27 mouse cellular contexts compared by ENCODE assay signal in genomic region chr1:175582799-175583198, GRCm38 (mm10). TPM values are rescaled to one million over a fixed set of nuclear protein-coding genes. Genes with fewer than 3 reads are reported as not detected.
"Had no signal": no experiment of that assay in that cellular context is flagged by ENCODE, and none has a peak within 500 bp of the region (broad histone marks: within the 10 kb centered on the region; RNA-seq: fewer than 3 reads in every experiment).

No protein-coding gene starts in this region.

- DNase-seq: kidney, adult 18-20 months; kidney, adult 9 months; kidney, postnatal 14 days; kidney, postnatal 4 days; layer of hippocampus, adult 9-11 months; liver; lung, adult 18-20 months; lung, postnatal 10 days; lung, postnatal 36 days; midbrain, embryonic 14.5 days; right cerebral cortex, adult 18-20 months; right cerebral cortex, postnatal 14 days; right cerebral cortex, postnatal 4 days; thymus, postnatal 25 days had no signal

- H3K4me2 ChIP-seq: limb, embryonic 13.5 days; liver, embryonic 12.5 days; liver, embryonic 15.5 days; lung, embryonic 15.5 days; neural tube, embryonic 12.5 days; neural tube, embryonic 15.5 days had no signal

- H3K4me3 ChIP-seq: limb, embryonic 10.5 days; limb, embryonic 13.5 days; liver, embryonic 12.5 days; liver, embryonic 15.5 days; lung, embryonic 15.5 days; megakaryocyte, embryonic 14.5 days; midbrain, embryonic 10.5 days; neural tube, embryonic 12.5 days; neural tube, embryonic 15.5 days had no signal

- H3K27me3 ChIP-seq: limb, embryonic 13.5 days; liver, embryonic 12.5 days; liver, embryonic 15.5 days; lung, embryonic 15.5 days; megakaryocyte, embryonic 14.5 days; neural tube, embryonic 12.5 days; neural tube, embryonic 15.5 days had no signal

- H3K4me1 ChIP-seq: limb, embryonic 10.5 days; limb, embryonic 13.5 days; liver, embryonic 12.5 days; liver, embryonic 15.5 days; lung, embryonic 15.5 days; megakaryocyte, embryonic 14.5 days; midbrain, embryonic 10.5 days; neural tube, embryonic 12.5 days had no signal

- H3K9ac ChIP-seq: limb, embryonic 13.5 days; liver, embryonic 12.5 days; liver, embryonic 15.5 days; lung, embryonic 15.5 days; neural tube, embryonic 12.5 days; neural tube, embryonic 15.5 days had no signal

- H3K27ac ChIP-seq: limb, embryonic 10.5 days; limb, embryonic 13.5 days; liver, embryonic 12.5 days; liver, embryonic 15.5 days; lung, embryonic 15.5 days; midbrain, embryonic 10.5 days; neural tube, embryonic 12.5 days; neural tube, embryonic 15.5 days; stomach, postnatal 0 days had no signal

- H3K36me3 ChIP-seq: limb, embryonic 10.5 days; limb, embryonic 13.5 days; liver, embryonic 12.5 days; liver, embryonic 15.5 days; lung, embryonic 15.5 days; midbrain, embryonic 10.5 days; neural tube, embryonic 12.5 days; neural tube, embryonic 15.5 days had no signal

- ATAC-seq: liver, embryonic 12.5 days had no signal

- H3K9me3 ChIP-seq: limb, embryonic 10.5 days; limb, embryonic 13.5 days; liver, embryonic 12.5 days; liver, embryonic 15.5 days; lung, embryonic 15.5 days; megakaryocyte, embryonic 14.5 days; midbrain, embryonic 10.5 days; neural tube, embryonic 12.5 days; neural tube, embryonic 15.5 days had no signal

RNA-seq across cellular contexts. Expression of gene Kmo, which starts 37.4 kb away (rescaled TPM):
- total RNA-seq: layer of hippocampus, adult 18-20 months; layer of hippocampus, postnatal 25 days; left cerebral cortex, postnatal 14 days had no signal
- polyA plus RNA-seq: limb, embryonic 10.5 days; midbrain, embryonic 14.5 days had no signal
